Mouse (Mus musculus): ENCODE measurements around the gene Nrxn1. TPM values are rescaled to one million over a fixed set of nuclear protein-coding genes. Genes with fewer than 3 reads are reported as not detected.

Nrxn1 gene
- polyA plus RNA-seq, 1 experiment from 2014 or later: 41.7 TPM

DNA sequence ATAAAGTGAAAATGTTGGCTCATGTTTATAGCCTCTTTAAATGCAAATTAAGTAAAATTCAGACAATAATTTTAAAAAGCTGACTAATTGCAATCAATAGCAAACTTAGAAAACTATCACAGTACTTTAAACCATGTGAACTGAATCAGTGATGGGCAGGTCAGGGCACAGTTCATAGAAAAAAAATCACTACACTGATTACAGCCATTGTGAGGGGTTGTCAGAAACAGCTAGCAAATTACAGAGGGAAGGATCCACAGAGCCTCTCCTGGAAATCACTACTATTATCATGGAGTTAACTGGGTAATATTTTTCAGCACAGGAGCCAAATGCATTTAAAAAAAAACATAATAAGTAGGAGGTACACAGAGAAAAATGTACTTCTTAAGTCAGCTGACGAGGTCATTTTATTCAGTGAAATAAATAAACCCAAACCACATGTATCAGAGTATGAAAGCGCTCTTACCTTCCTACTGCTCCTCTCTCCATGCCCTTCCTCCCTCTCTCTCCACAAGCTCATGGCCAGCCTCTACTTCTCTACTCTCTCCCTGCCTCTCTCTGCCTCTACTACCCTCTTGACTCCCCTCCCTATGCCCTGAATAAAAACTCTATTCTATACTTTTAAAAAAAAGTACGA is 304.3 kb downstream of the Nrxn1 start:
- no peak overlapping the region for H3K4me3 ChIP-seq (replicated peaks)
- 68% methylated on average over 3 of the region's 3 CpGs for WGBS
- H3K27me3 ChIP-seq: no peaks in the 10 kb centered on the region
- no peak for ATAC-seq (ENCODE audit: low FRiP score)
- H3K36me3 ChIP-seq (replicated peaks): no peaks in the 10 kb centered on the region
- H3K9me3 ChIP-seq: no peaks in the 10 kb centered on the region
- no peak overlapping the region for H3K4me2 ChIP-seq
- H3K4me1 ChIP-seq: no peaks in the 10 kb centered on the region
- H3K27ac ChIP-seq: no peak overlapping the region
- no peak overlapping the region for H3K9ac ChIP-seq

- H3K9ac ChIP-seq: no peak overlapping the region
- H3K9me3 ChIP-seq: no peaks in the 10 kb centered on the region
- 35% methylated on average over 1 of the region's 1 CpGs for WGBS
- ATAC-seq (ENCODE audit: low FRiP score): no peak
- no peaks in the 10 kb centered on the region for H3K27me3 ChIP-seq
- H3K36me3 ChIP-seq (replicated peaks): no peaks in the 10 kb centered on the region
- no peaks in the 10 kb centered on the region for H3K4me1 ChIP-seq
- H3K4me3 ChIP-seq (replicated peaks): no peak overlapping the region
- H3K27ac ChIP-seq: no peak overlapping the region
- no peak overlapping the region for H3K4me2 ChIP-seq
These were observed 304.8 kb downstream of the Nrxn1 start for GRCm38 (mm10) chr17:90788040-90788439.

GRCm38 (mm10) chr17:90787121-90787788 is 305.6 kb downstream of the Nrxn1 start:
- no peak for ATAC-seq (ENCODE audit: low FRiP score)
- H3K27me3 ChIP-seq: no peaks in the 10 kb centered on the region

DNA sequence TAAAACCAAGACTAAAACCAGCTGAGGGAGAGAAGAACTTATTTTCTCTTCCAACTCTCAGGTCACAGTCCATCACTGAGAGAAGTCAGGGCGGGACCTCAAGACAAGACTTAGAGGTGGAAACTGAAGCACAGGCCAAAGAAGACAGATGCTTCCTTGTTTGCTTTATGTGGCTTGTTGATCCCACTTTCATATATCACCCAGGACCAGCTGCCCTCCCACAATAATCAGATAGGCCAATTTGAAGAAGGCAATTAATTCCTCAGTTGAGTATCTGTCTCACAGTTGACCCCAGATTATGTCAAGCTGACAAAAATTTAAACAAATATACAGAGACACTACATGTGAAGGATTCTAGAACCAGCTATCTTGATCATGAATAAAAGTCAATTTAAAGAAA is 312.4 kb downstream of the Nrxn1 start:
- no peak for ATAC-seq (ENCODE audit: low FRiP score)
- H3K9ac ChIP-seq: no peak overlapping the region
- H3K9me3 ChIP-seq: no peaks in the 10 kb centered on the region
- H3K4me1 ChIP-seq: no peaks in the 10 kb centered on the region
- H3K4me2 ChIP-seq: no peak overlapping the region
- H3K27me3 ChIP-seq: no peaks in the 10 kb centered on the region
- H3K36me3 ChIP-seq (replicated peaks): no peaks in the 10 kb centered on the region
- no peak overlapping the region for H3K27ac ChIP-seq
- WGBS: 91% methylated on average over 1 of the region's 1 CpGs
- no peak overlapping the region for H3K4me3 ChIP-seq (replicated peaks)

More at GRCm38 (mm10) chr17:90787121-90787788, 305.6 kb downstream of the Nrxn1 start:
- 74% methylated on average over 5 of the region's 5 CpGs for WGBS
- no peaks in the 10 kb centered on the region for H3K4me1 ChIP-seq
- H3K4me3 ChIP-seq (replicated peaks): no peak overlapping the region
- no peak overlapping the region for H3K27ac ChIP-seq
- H3K36me3 ChIP-seq (replicated peaks): no peaks in the 10 kb centered on the region
- no peaks in the 10 kb centered on the region for H3K9me3 ChIP-seq
- no peak overlapping the region for H3K4me2 ChIP-seq
- no peak overlapping the region for H3K9ac ChIP-seq

DNA sequence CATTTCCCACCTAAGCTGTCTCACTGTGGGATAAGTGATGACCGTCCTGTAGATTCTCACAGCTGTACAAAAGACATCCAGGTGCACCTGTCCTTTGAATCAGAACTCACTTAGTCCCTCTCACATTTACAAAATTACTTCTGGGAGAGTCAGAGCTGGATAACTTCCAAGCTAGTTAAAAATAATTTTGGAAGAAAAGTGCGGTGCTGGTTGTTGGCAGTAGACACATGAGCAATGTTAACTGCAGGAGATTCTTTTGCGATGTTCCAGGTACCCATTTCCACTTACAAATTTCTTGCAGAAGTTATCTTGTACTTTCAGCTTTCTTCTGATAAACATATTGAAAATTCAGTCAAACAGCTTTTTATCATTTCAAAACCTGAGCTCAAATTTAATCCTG is 317.5 kb downstream of the Nrxn1 start:
- no peak overlapping the region for H3K4me2 ChIP-seq
- no peak overlapping the region for H3K4me3 ChIP-seq (replicated peaks)
- WGBS: 93% methylated on average over 3 of the region's 3 CpGs
- H3K4me1 ChIP-seq: no peaks in the 10 kb centered on the region
- H3K27ac ChIP-seq: no peak overlapping the region
- no peaks in the 10 kb centered on the region for H3K36me3 ChIP-seq (replicated peaks)
- H3K9ac ChIP-seq: no peak overlapping the region
- H3K9me3 ChIP-seq: no peaks in the 10 kb centered on the region
- no peak for ATAC-seq (ENCODE audit: low FRiP score)
- H3K27me3 ChIP-seq: no peaks in the 10 kb centered on the region

DNA sequence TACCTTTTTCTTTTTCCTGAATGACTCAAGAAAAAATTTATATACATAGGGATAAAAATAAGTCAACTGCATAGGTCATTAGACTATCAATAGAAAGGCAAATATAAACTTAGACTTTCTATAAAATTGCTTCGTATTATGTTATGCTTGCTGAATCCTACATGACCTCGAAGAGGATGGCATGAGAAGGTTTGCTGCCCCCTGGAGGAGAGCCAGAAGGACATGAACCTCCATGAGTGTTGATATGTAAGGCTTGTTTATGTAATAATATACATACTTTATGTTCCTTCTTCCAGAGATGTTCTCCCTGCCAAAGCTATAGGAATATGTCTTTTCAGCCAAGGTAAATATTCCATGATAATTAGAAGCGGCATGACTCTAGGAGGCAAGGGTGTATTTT is 319.6 kb downstream of the Nrxn1 start:
- no peaks in the 10 kb centered on the region for H3K36me3 ChIP-seq (replicated peaks)
- no peaks in the 10 kb centered on the region for H3K27me3 ChIP-seq
- ATAC-seq (ENCODE audit: low FRiP score): no peak
- no peaks in the 10 kb centered on the region for H3K9me3 ChIP-seq
- no peak overlapping the region for H3K9ac ChIP-seq
- no peak overlapping the region for H3K4me2 ChIP-seq
- no peak overlapping the region for H3K4me3 ChIP-seq (replicated peaks)
- 0 out of 2 replicates have a peak, but pooled peaks cover 2% of the 10 kb centered on the region for H3K4me1 ChIP-seq
- H3K27ac ChIP-seq: no peak overlapping the region
- WGBS: 87% methylated on average over 3 of the region's 3 CpGs

GRCm38 (mm10) chr17:90768216-90768615 is 324.7 kb downstream of the Nrxn1 start:
- Histone ChIP-seq H3K9me3 (no peaks in the 10 kb centered on the region), H3K36me3 (replicated peaks) (no peaks in the 10 kb centered on the region), H3K9ac (no peak overlapping the region), H3K4me3 (replicated peaks) (no peak overlapping the region), H3K4me1 (peaks cover 9% of the 10 kb centered on the region; the same call in 1 of the 2 replicates), H3K27me3 (no peaks in the 10 kb centered on the region), H3K4me2 (no peak overlapping the region), H3K27ac (no peak overlapping the region)
- WGBS: 6% methylated on average over 1 of the region's 1 CpGs
- peak; percentile 67; the same call in 1 of the 2 replicates for ATAC-seq (ENCODE audit: low FRiP score)

DNA sequence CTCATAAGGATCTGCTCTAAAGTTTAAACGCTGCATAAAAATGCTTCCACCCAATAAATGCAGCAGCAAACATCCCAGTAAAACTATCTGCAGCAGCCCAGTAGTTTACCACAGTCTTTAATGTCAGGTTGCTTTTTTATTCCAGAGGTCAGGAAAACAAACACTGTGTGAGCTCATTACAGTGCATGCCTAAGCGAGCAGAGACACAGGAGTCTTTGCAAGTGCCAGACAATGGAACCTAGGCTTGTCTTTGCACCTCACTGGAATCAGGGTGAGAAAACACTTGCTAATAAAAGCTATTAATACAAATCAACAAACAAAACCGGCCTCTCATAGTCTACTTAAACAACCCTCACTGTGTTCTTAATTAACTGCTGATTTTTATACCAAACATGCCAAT is 365.7 kb downstream of the Nrxn1 start:
- Histone ChIP-seq H3K36me3 (replicated peaks) (no peaks in the 10 kb centered on the region), H3K27ac (no peak overlapping the region), H3K4me1 (peaks cover 7% of the 10 kb centered on the region), H3K9me3 (no peaks in the 10 kb centered on the region), H3K9ac (no peak overlapping the region), H3K27me3 (peaks cover 30% of the 10 kb centered on the region), H3K4me2 (no peak overlapping the region), H3K4me3 (replicated peaks) (no peak overlapping the region)
- 16% methylated on average over 3 of the region's 3 CpGs for WGBS
- 0 out of 2 replicates have a peak, but pooled peaks have one; percentile 67 for ATAC-seq (ENCODE audit: low FRiP score)

DNA sequence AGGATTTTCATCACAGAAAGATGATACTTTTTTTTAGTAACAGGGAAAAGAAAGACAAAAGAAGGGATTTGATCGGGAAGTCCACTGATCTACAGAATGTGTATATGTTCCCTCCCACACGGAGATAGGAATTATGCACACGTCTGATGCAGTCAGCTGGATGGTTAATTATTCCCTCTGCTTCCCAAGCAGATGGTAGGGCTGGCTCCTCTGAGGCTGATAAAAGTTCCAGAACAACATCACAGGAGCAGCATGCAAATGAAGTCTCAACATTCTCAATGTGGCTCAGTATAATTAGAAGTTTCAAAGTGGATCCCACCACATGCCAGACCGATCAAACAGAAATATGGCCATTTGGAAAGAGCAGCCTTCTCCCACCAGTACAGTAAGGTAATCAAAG is 388.1 kb downstream of the Nrxn1 start:
- Histone ChIP-seq H3K4me3 (replicated peaks) (no peak overlapping the region), H3K4me2 (no peak overlapping the region), H3K27ac (no peak overlapping the region), H3K27me3 (peaks cover 16% of the 10 kb centered on the region), H3K4me1 (no peaks in the 10 kb centered on the region), H3K9me3 (no peaks in the 10 kb centered on the region), H3K36me3 (replicated peaks) (no peaks in the 10 kb centered on the region), H3K9ac (no peak overlapping the region)
- WGBS: 56% methylated on average over 4 of the region's 4 CpGs
- ATAC-seq (ENCODE audit: low FRiP score): peak; percentile 64; the same call in 1 of the 2 replicates

DNA sequence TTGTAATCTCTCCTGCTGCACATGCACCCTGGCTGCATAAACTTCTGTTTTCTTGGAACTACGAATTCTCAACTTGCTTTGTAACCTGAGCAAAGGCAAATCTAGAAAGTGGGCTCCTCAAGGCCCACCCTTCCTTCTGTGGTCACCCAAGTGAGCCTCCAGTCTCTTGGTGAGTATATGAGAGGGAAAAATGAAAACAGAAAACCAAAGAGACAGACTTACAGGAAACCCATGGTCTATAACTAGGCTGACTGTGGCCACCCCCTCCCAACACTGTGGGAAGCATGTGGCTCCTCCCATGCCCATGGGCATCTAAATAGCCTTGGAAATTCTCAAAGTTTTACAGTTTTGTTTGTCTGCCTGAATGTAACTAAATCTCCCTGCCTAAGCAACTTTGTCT is 390.2 kb downstream of the Nrxn1 start:
- no peak overlapping the region for H3K9ac ChIP-seq
- H3K4me2 ChIP-seq: no peak overlapping the region
- WGBS: 83% methylated on average over 1 of the region's 1 CpGs
- no peaks in the 10 kb centered on the region for H3K4me1 ChIP-seq
- H3K36me3 ChIP-seq (replicated peaks): no peaks in the 10 kb centered on the region
- H3K27me3 ChIP-seq: peaks cover 26% of the 10 kb centered on the region
- H3K27ac ChIP-seq: no peak overlapping the region
- no peak for ATAC-seq (ENCODE audit: low FRiP score)
- no peak overlapping the region for H3K4me3 ChIP-seq (replicated peaks)
- H3K9me3 ChIP-seq: no peaks in the 10 kb centered on the region

GRCm38 (mm10) chr17:90696071-90696800 is 396.6 kb downstream of the Nrxn1 start:
- Histone ChIP-seq H3K36me3 (replicated peaks) (no peaks in the 10 kb centered on the region), H3K4me1 (peaks cover 15% of the 10 kb centered on the region), H3K4me3 (replicated peaks) (no peak overlapping the region), H3K9me3 (no peaks in the 10 kb centered on the region), H3K27me3 (peaks cover 30% of the 10 kb centered on the region), H3K4me2 (peak overlapping the region; percentile 8), H3K9ac (no peak overlapping the region), H3K27ac (peak overlapping the region; percentile 87)
- ATAC-seq (ENCODE audit: low FRiP score): peak; percentile 89
- 2% methylated on average over 6 of the region's 6 CpGs for WGBS

- Histone ChIP-seq H3K27me3 (peaks cover 22% of the 10 kb centered on the region), H3K36me3 (replicated peaks) (no peaks in the 10 kb centered on the region), H3K4me3 (replicated peaks) (no peak overlapping the region), H3K9me3 (no peaks in the 10 kb centered on the region), H3K9ac (no peak overlapping the region), H3K4me2 (no peak overlapping the region), H3K27ac (no peak overlapping the region), H3K4me1 (peaks cover 15% of the 10 kb centered on the region)
- no peak for ATAC-seq (ENCODE audit: low FRiP score)
- WGBS: 84% methylated on average over 5 of the region's 5 CpGs
These were observed 397.7 kb downstream of the Nrxn1 start for GRCm38 (mm10) chr17:90695086-90695584.

Measured in forebrain, embryonic 12.5 days (tissue).